Comparison of ENCODE assay signal across 8 mouse cellular contexts in the genomic region with DNA sequence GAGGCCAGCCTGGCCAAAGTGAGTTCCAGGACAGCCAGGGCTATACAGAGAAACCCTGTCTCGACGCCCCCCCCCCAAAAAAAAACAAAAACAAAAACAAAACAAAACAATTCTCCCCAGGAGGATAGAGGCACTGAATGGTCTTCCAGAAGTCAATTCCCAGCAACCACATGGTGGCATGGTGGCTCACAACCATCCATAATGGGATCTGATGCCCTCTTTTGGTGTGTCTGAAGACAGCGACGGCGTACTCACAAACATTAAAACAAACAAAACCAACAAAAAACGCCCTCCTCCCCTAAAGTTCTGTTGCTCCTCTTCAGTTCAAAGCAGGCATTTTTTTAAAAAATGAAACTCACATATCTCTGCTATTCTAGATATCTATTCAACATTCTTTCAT. TPM values are rescaled to one million over a fixed set of nuclear protein-coding genes. Genes with fewer than 3 reads are reported as not detected.
DNase-seq lines count a peak whose midpoint lies in the region; ATAC-seq and TF ChIP-seq lines count a peak whose summit lies in the region.

No protein-coding gene starts in this region.

- DNase-seq in layer of hippocampus, adult 2 months (ENCODE audit: low spot score in 2 of 2), result no peak
- DNase-seq in layer of hippocampus, postnatal 36 days, result no peak
- DNase-seq in right cerebral cortex, postnatal 36 days (ENCODE audit: low spot score in 2 of 2), result no peak
- DNase-seq in ovary, adult 18-20 months (ENCODE audit: low spot score), result no peak

- peaks cover 3% of the 10 kb centered on the region; the same call in 1 of the 2 replicates for H3K4me1 ChIP-seq in bone marrow macrophage, adult 2 months (ENCODE audit: control insufficient read depth, insufficient read depth, low read length)
- H3K4me1 ChIP-seq in heart, embryonic 12.5 days (replicated peaks), result peaks cover 7% of the 10 kb centered on the region; the same call in 1 of the 2 replicates
- H3K4me1 ChIP-seq in limb, embryonic 15.5 days, result peaks cover 5% of the 10 kb centered on the region; the same call in 1 of the 2 replicates
- no peaks in the 10 kb centered on the region for H3K4me1 ChIP-seq in olfactory bulb, adult 2 months (ENCODE audit: control insufficient read depth, insufficient read depth, low read length)

- 6% methylated on average over 6 of the region's 6 CpGs for WGBS in heart, embryonic 12.5 days
- 8% methylated on average over 6 of the region's 6 CpGs for WGBS in limb, embryonic 15.5 days
- WGBS in olfactory bulb, adult 2 months, result 9% methylated on average over 6 of the region's 6 CpGs

- H3K9me3 ChIP-seq in heart, embryonic 12.5 days (replicated peaks), result no peaks in the 10 kb centered on the region
- H3K9me3 ChIP-seq in limb, embryonic 15.5 days, result no peaks in the 10 kb centered on the region

- peaks cover 3% of the 10 kb centered on the region for H3K36me3 ChIP-seq in heart, embryonic 12.5 days
- no peaks in the 10 kb centered on the region for H3K36me3 ChIP-seq in limb, embryonic 15.5 days

- TF ChIP-seq POLR2A in bone marrow macrophage, adult 2 months (IDR thresholded peaks at IDR 0.05; ENCODE audit: borderline replicate concordance, low read depth, low read length), result no peak
- TF ChIP-seq POLR2A in olfactory bulb, adult 2 months (IDR thresholded peaks at IDR 0.05; ENCODE audit: insufficient read depth, low read depth, low read length), result no peak

- peak; percentile 41; the same call in 1 of the 2 replicates for TF ChIP-seq CTCF in layer of hippocampus, adult 2 months (conservative IDR thresholded peaks at IDR 0.05)
- TF ChIP-seq CTCF in bone marrow macrophage, adult 2 months (IDR thresholded peaks at IDR 0.05; ENCODE audit: low read depth, low read length), result no peak
- TF ChIP-seq CTCF in olfactory bulb, adult 2 months (IDR thresholded peaks at IDR 0.05; ENCODE audit: insufficient read depth, low read depth, low read length), result no peak

- peak overlapping the region; percentile 70 for H3K4me2 ChIP-seq in heart, embryonic 12.5 days
- peak overlapping the region; percentile 52 for H3K4me2 ChIP-seq in limb, embryonic 15.5 days

- H3K27ac ChIP-seq in layer of hippocampus, adult 2 months, result peak overlapping the region; percentile 96
- no peak overlapping the region for H3K27ac ChIP-seq in bone marrow macrophage, adult 2 months (ENCODE audit: insufficient read depth, low read depth, low read length)
- H3K27ac ChIP-seq in heart, embryonic 12.5 days (ENCODE audit: poor library complexity, severe bottlenecking), result peak overlapping the region; percentile 94
- no peak overlapping the region for H3K27ac ChIP-seq in limb, embryonic 15.5 days
- no peak overlapping the region for H3K27ac ChIP-seq in olfactory bulb, adult 2 months (ENCODE audit: insufficient read depth, low read depth, low read length)

- no peak for ATAC-seq in heart, embryonic 12.5 days (ENCODE audit: insufficient number of reproducible peaks, low FRiP score)
- no peak for ATAC-seq in limb, embryonic 15.5 days (ENCODE audit: insufficient number of reproducible peaks, low FRiP score, low TSS enrichment, low read depth)

- H3K27me3 ChIP-seq in heart, embryonic 12.5 days (replicated peaks), result no peaks in the 10 kb centered on the region
- no peaks in the 10 kb centered on the region for H3K27me3 ChIP-seq in limb, embryonic 15.5 days

- H3K9ac ChIP-seq in heart, embryonic 12.5 days, result peak overlapping the region; percentile 83
- H3K9ac ChIP-seq in limb, embryonic 15.5 days, result peak overlapping the region; percentile 93

- H3K4me3 ChIP-seq in layer of hippocampus, adult 2 months, result peak overlapping the region; percentile 97
- peak overlapping the region; percentile 73 for H3K4me3 ChIP-seq in bone marrow macrophage, adult 2 months (ENCODE audit: insufficient read depth, low read length)
- peak overlapping the region; percentile 74 for H3K4me3 ChIP-seq in heart, embryonic 12.5 days
- peak overlapping the region; percentile 97 for H3K4me3 ChIP-seq in limb, embryonic 15.5 days
- H3K4me3 ChIP-seq in olfactory bulb, adult 2 months (ENCODE audit: insufficient read depth, low read depth, low read length), result peak overlapping the region; percentile 39

RNA-seq across cellular contexts. Expression of a gene that starts 0.9 kb away (rescaled TPM):
- total RNA-seq in layer of hippocampus, adult 2 months (2021), result 100 to 1,000 TPM; 195 to 205 TPM
- 100 to 1,000 TPM; 194 to 200 TPM for total RNA-seq in layer of hippocampus, postnatal 36 days (2021)
- polyA plus RNA-seq in bone marrow macrophage, adult 2 months (2012; ENCODE audit: insufficient read depth, insufficient read length, missing spikeins), result 39.0 and 40.9 TPM in 2 replicates
- 74.7 and 78.2 TPM in 2 replicates for polyA plus RNA-seq in heart, embryonic 12.5 days (2016; fragmentation: Nextera tagmentation; extraction: Ambion mirVana)
- polyA plus RNA-seq in limb, embryonic 15.5 days (2015; fragmentation: Nextera tagmentation; extraction: Ambion mirVana), result 54.4 and 56.2 TPM in 2 replicates
- 157 and 290 TPM in 2 replicates for polyA plus RNA-seq in olfactory bulb, adult 2 months (2012; ENCODE audit: insufficient read depth, insufficient read length, low replicate concordance, missing spikeins)

RNA-seq across cellular contexts. Expression of a gene that starts 55.1 kb away (rescaled TPM):
- 10 to 100 TPM; 23.5 TPM for total RNA-seq in layer of hippocampus, adult 2 months (2021)
- 10 to 100 TPM; 21.7 to 25.1 TPM for total RNA-seq in layer of hippocampus, postnatal 36 days (2021)
- 8.2 and 9.7 TPM in 2 replicates for polyA plus RNA-seq in bone marrow macrophage, adult 2 months (2012; ENCODE audit: insufficient read depth, insufficient read length, missing spikeins)
- 51.2 and 54.3 TPM in 2 replicates for polyA plus RNA-seq in heart, embryonic 12.5 days (2016; fragmentation: Nextera tagmentation; extraction: Ambion mirVana)
- polyA plus RNA-seq in limb, embryonic 15.5 days (2015; fragmentation: Nextera tagmentation; extraction: Ambion mirVana), result 24.9 and 28.8 TPM in 2 replicates
- polyA plus RNA-seq in olfactory bulb, adult 2 months (2012; ENCODE audit: insufficient read depth, insufficient read length, low replicate concordance, missing spikeins), result not detected in 2 replicates

Comparison
In these comparisons a context has a peak if more than half of its experiments do, and no peak if none do; other contexts are left out.
1. H3K27ac ChIP-seq: peak in layer of hippocampus, adult 2 months (single experiment) and heart, embryonic 12.5 days (single experiment); none in bone marrow macrophage, adult 2 months (single experiment), limb, embryonic 15.5 days (single experiment) and olfactory bulb, adult 2 months (single experiment).
2. H3K4me3 ChIP-seq: peak in every context shown above with its lines; median percentile 97 in layer of hippocampus, adult 2 months; 97 in limb, embryonic 15.5 days; 74 in heart, embryonic 12.5 days; 73 in bone marrow macrophage, adult 2 months; 39 in olfactory bulb, adult 2 months.